Mouse (Mus musculus) CH12.LX (cell line): ENCODE measurements around the gene Jdp2.

Experiments
- CTCF ChIP-seq, 2 experiments: IDR thresholded peaks in 1 of 2; conservative IDR thresholded peaks in 1 of 2; 2 replicates each; pipeline ENCODE4 v1.5.1; 2011 to 2012; ENCODE audit warnings: low read depth in 2 of 2, low read length in 2 of 2, improper control_type of control experiment in 1 of 2, inconsistent platforms in 1 of 2, mild to moderate bottlenecking in 1 of 2, moderate library complexity in 1 of 2
- MAFK ChIP-seq: IDR thresholded peaks from 2 replicates; pipeline ENCODE4 v1.6.1; 2011; ENCODE audit warnings: low read length, improper control_type of control experiment; ENCODE audit not compliant: insufficient replicate concordance
- RAD21 ChIP-seq: IDR thresholded peaks from 2 replicates; pipeline ENCODE4 v1.6.1; 2011; ENCODE audit warnings: low read depth, mild to moderate bottlenecking, low read length, improper control_type of control experiment, moderate library complexity
- TCF12 ChIP-seq: IDR thresholded peaks from 2 replicates; pipeline ENCODE4 v1.6.1; 2014; ENCODE audit warnings: low read depth, mild to moderate bottlenecking, inconsistent platforms, low read length, improper control_type of control experiment
- USF1 ChIP-seq: IDR thresholded peaks from 2 replicates; pipeline ENCODE4 v1.6.1; 2014; ENCODE audit warnings: low read depth, mild to moderate bottlenecking, inconsistent platforms, low read length, improper control_type of control experiment

DNA sequence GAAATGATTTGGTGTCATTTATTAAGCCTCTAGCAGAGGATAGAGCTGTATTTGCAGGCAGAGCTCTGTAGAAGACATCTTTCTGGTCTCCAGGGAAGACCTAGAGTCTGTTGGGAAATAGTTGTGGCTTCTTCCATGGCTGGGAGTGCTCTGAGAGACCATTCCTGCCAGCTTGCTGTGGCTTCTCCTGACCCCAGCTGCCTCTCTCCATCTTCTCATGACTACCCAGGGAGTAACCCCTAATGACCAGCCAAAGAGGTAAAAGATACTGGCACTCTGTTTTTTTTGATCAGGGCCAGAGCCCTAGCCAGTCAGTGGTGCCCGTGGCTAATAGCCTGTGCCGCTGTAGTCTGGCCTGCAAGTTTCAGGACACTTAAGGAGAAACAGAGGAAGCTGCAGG is 3.3 kb downstream of the Jdp2 start:
- TF ChIP-seq CTCF (conservative IDR thresholded peaks at IDR 0.05 in 1 of 2, IDR thresholded peaks at IDR 0.05 in 1 of 2; ENCODE audit: low read depth in 2 of 2, low read length in 2 of 2) = no peak
- TF ChIP-seq USF1 = no peak
- no peak for TF ChIP-seq TCF12
- no peak for TF ChIP-seq MAFK
- no peak for TF ChIP-seq RAD21
